19 mouse cellular contexts compared by ENCODE assay signal in genomic region chr8:124392271-124393012, GRCm38 (mm10). TPM values are rescaled to one million over a fixed set of nuclear protein-coding genes. Genes with fewer than 3 reads are reported as not detected.
DNase-seq lines count a peak whose midpoint lies in the region; ATAC-seq and TF ChIP-seq lines count a peak whose summit lies in the region.
"Had no signal": no experiment of that assay in that cellular context is flagged by ENCODE, and none has a peak within 500 bp of the region (broad histone marks: within the 10 kb centered on the region; RNA-seq: fewer than 3 reads in every experiment).

No protein-coding gene starts in this region.

- no peaks in the 10 kb centered on the region for H3K27me3 ChIP-seq in forebrain, postnatal 0 days (ENCODE audit: insufficient read depth, low read length)
- no peaks in the 10 kb centered on the region for H3K27me3 ChIP-seq in forebrain, embryonic 11.5 days (ENCODE audit: control insufficient read depth, insufficient read depth, low read length)
- no peaks in the 10 kb centered on the region for H3K27me3 ChIP-seq in intestine, embryonic 15.5 days (replicated peaks)
- H3K27me3 ChIP-seq: liver, embryonic 13.5 days; neural tube, embryonic 12.5 days had no signal

- TF ChIP-seq CTCF in forebrain, postnatal 0 days (IDR thresholded peaks at IDR 0.05; ENCODE audit: low read depth), result no peak
- TF ChIP-seq CTCF in cortical plate, adult 2 months (IDR thresholded peaks at IDR 0.05; ENCODE audit: extremely low read depth, insufficient read depth, low read length), result no peak
- TF ChIP-seq CTCF in olfactory bulb, adult 2 months (IDR thresholded peaks at IDR 0.05; ENCODE audit: insufficient read depth, low read depth, low read length), result no peak

- H3K4me1 ChIP-seq in forebrain, postnatal 0 days (ENCODE audit: insufficient read depth), result 0 out of 2 replicates have a peak, but pooled peaks cover 7% of the 10 kb centered on the region
- no peaks in the 10 kb centered on the region for H3K4me1 ChIP-seq in forebrain, embryonic 11.5 days (replicated peaks; ENCODE audit: control insufficient read depth, insufficient read depth, low read length)
- peaks cover 29% of the 10 kb centered on the region for H3K4me1 ChIP-seq in cortical plate, adult 2 months (ENCODE audit: control insufficient read depth, insufficient read depth, low read length)
- H3K4me1 ChIP-seq in intestine, embryonic 15.5 days (replicated peaks), result peaks cover 13% of the 10 kb centered on the region
- H3K4me1 ChIP-seq in olfactory bulb, adult 2 months (ENCODE audit: control insufficient read depth, insufficient read depth, low read length), result peaks cover 62% of the 10 kb centered on the region
- H3K4me1 ChIP-seq: liver, embryonic 13.5 days; neural tube, embryonic 12.5 days had no signal

- DNase-seq in forebrain, postnatal 0 days, result no peak
- DNase-seq in forebrain, embryonic 11.5 days (ENCODE audit: low spot score), result no peak
- no peak for DNase-seq in kidney, postnatal 25 days
- no peak for DNase-seq in Muller cell, postnatal 12 days (ENCODE audit: inconsistent ontology term)
- no peak for DNase-seq in adrenal gland, adult (ENCODE audit: inconsistent age in 2 of 2, low spot score in 1 of 2)
- DNase-seq: adrenal gland, postnatal 25 days; cerebellum, adult 2 months; gastrocnemius, postnatal 36 days; kidney, adult 11 months; kidney, postnatal 10 days; layer of hippocampus, adult 9-11 months; liver, embryonic 13.5 days; right cerebral cortex, postnatal 25 days had no signal

- peak overlapping the region; percentile 22; the same call in 1 of the 2 replicates for H3K27ac ChIP-seq in forebrain, postnatal 0 days (ENCODE audit: low read depth, low read length)
- no peak overlapping the region for H3K27ac ChIP-seq in forebrain, embryonic 11.5 days (ENCODE audit: low read depth, low read length)
- peak overlapping the region; percentile 4; the same call in 1 of the 2 replicates for H3K27ac ChIP-seq in cortical plate, adult 2 months (ENCODE audit: insufficient read depth, low read length)
- H3K27ac ChIP-seq in intestine, embryonic 15.5 days, result peak overlapping the region; percentile 63; the same call in 1 of the 2 replicates
- H3K27ac ChIP-seq in olfactory bulb, adult 2 months (ENCODE audit: insufficient read depth, low read depth, low read length), result peak overlapping the region; percentile 96; the same call in 1 of the 2 replicates
- H3K27ac ChIP-seq: liver, embryonic 13.5 days; neural tube, embryonic 12.5 days had no signal

- H3K36me3 ChIP-seq in forebrain, postnatal 0 days (ENCODE audit: insufficient read depth), result no peaks in the 10 kb centered on the region
- H3K36me3 ChIP-seq in forebrain, embryonic 11.5 days (ENCODE audit: control insufficient read depth, insufficient read depth, low read length), result no peaks in the 10 kb centered on the region
- H3K36me3 ChIP-seq in intestine, embryonic 15.5 days, result no peaks in the 10 kb centered on the region
- H3K36me3 ChIP-seq: liver, embryonic 13.5 days; neural tube, embryonic 12.5 days had no signal

- H3K4me3 ChIP-seq in forebrain, postnatal 0 days (ENCODE audit: low read depth, low read length), result no peak overlapping the region
- no peak overlapping the region for H3K4me3 ChIP-seq in forebrain, embryonic 11.5 days (ENCODE audit: low read depth, low read length)
- no peak overlapping the region for H3K4me3 ChIP-seq in cortical plate, adult 2 months (ENCODE audit: insufficient read depth, low read length)
- no peak overlapping the region for H3K4me3 ChIP-seq in intestine, embryonic 15.5 days (replicated peaks)
- H3K4me3 ChIP-seq in olfactory bulb, adult 2 months (ENCODE audit: insufficient read depth, low read depth, low read length), result no peak overlapping the region
- H3K4me3 ChIP-seq: liver, embryonic 13.5 days; neural tube, embryonic 12.5 days had no signal

- H3K9me3 ChIP-seq in forebrain, postnatal 0 days (ENCODE audit: low read length), result no peaks in the 10 kb centered on the region
- H3K9me3 ChIP-seq in forebrain, embryonic 11.5 days (ENCODE audit: control insufficient read depth, low read length), result no peaks in the 10 kb centered on the region
- no peaks in the 10 kb centered on the region for H3K9me3 ChIP-seq in intestine, embryonic 15.5 days
- H3K9me3 ChIP-seq: liver, embryonic 13.5 days; neural tube, embryonic 12.5 days had no signal

- WGBS in forebrain, postnatal 0 days, result 53% methylated on average over 10 of the region's 10 CpGs
- WGBS in forebrain, embryonic 11.5 days, result 63% methylated on average over 10 of the region's 10 CpGs
- WGBS in intestine, embryonic 15.5 days, result 39% methylated on average over 10 of the region's 10 CpGs
- 56% methylated on average over 10 of the region's 10 CpGs for WGBS in olfactory bulb, adult 2 months

- no peak for TF ChIP-seq POLR2A in cortical plate, adult 2 months (IDR thresholded peaks at IDR 0.05; ENCODE audit: extremely low read depth, insufficient read depth, low read length)
- TF ChIP-seq POLR2A in olfactory bulb, adult 2 months (IDR thresholded peaks at IDR 0.05; ENCODE audit: insufficient read depth, low read depth, low read length), result no peak

- H3K9ac ChIP-seq in forebrain, postnatal 0 days, result no peak overlapping the region
- no peak overlapping the region for H3K9ac ChIP-seq in forebrain, embryonic 11.5 days (ENCODE audit: low read length)
- H3K9ac ChIP-seq in intestine, embryonic 15.5 days, result no peak overlapping the region
- H3K9ac ChIP-seq: liver, embryonic 13.5 days; neural tube, embryonic 12.5 days had no signal

- no peak overlapping the region for H3K4me2 ChIP-seq in forebrain, postnatal 0 days (ENCODE audit: low read depth)
- H3K4me2 ChIP-seq in forebrain, embryonic 11.5 days (ENCODE audit: low read depth, low read length, severe bottlenecking), result no peak overlapping the region
- H3K4me2 ChIP-seq in intestine, embryonic 15.5 days (replicated peaks), result no peak overlapping the region
- H3K4me2 ChIP-seq: liver, embryonic 13.5 days; neural tube, embryonic 12.5 days had no signal

- 0 out of 2 replicates have a peak, but pooled peaks have one; percentile 21 for ATAC-seq in forebrain, postnatal 0 days
- no peak for ATAC-seq in forebrain, embryonic 11.5 days (replicated peaks; ENCODE audit: low FRiP score)
- ATAC-seq in intestine, embryonic 15.5 days, result peak; percentile 70
- ATAC-seq: activated CD4-positive, CD25-positive, alpha-beta regulatory T cell, adult 4 months had no signal

RNA-seq across cellular contexts. Expression of gene Pgbd5, which starts 47.0 kb away (rescaled TPM):
- 57.1 and 62.5 TPM in 2 replicates for total RNA-seq in forebrain, postnatal 0 days (2014; rRNA removed)
- 12.9 and 17.3 TPM in 2 replicates for polyA plus RNA-seq in forebrain, postnatal 0 days (2015; fragmentation: Nextera tagmentation; extraction: Ambion mirVana)
- 4.8 and 5.3 TPM in 2 replicates for polyA plus RNA-seq in forebrain, embryonic 11.5 days (2014; fragmentation: Nextera tagmentation; extraction: Ambion mirVana)
- 184 and 196 TPM in 2 replicates for polyA plus RNA-seq in cortical plate, adult 2 months (2012; rRNA removed)
- polyA plus RNA-seq in intestine, embryonic 15.5 days (2015; fragmentation: Nextera tagmentation; extraction: Ambion mirVana), result 2.5 and 2.7 TPM in 2 replicates
- polyA plus RNA-seq in olfactory bulb, adult 2 months (2012; ENCODE audit: insufficient read depth, insufficient read length, low replicate concordance, missing spikeins), result not detected in 2 replicates
- total RNA-seq: common myeloid progenitor, adult 5-6 weeks had no signal
- polyA plus RNA-seq: activated CD4-positive, CD25-positive, alpha-beta regulatory T cell, adult 4 months had no signal
